Mouse (Mus musculus): ENCODE measurements at regions not wholly inside any gene's neighbourhood (a gene's known extent, or its start where the extent isn't known, plus 50 kb on each side); places are given as distances from the start of the nearest gene placed in this dataset.

GRCm38 (mm10) chr10:126599686-126600085 is 301.5 kb downstream of the Atp23 start:
- Histone ChIP-seq H3K9ac (ENCODE audit: control insufficient read depth, low read depth, low read length, poor library complexity, severe bottlenecking) (no peak overlapping the region), H3K9me3 (replicated peaks; ENCODE audit: insufficient read depth, low read length) (no peaks in the 10 kb centered on the region), H3K4me3 (ENCODE audit: control insufficient read depth in 1 of 2, insufficient read depth in 1 of 2, low read depth in 2 of 2, low read length in 2 of 2) (no peak overlapping the region), H3K4me1 (ENCODE audit: control insufficient read depth in 1 of 2, insufficient read depth in 2 of 2, low read length in 2 of 2) (no peaks in the 10 kb centered on the region), H3K36me3 (ENCODE audit: control insufficient read depth in 1 of 2, insufficient read depth in 2 of 2, low read length in 2 of 2) (no peaks in the 10 kb centered on the region), H3K79me2 (ENCODE audit: control insufficient read depth, insufficient read depth, low read length, poor library complexity) (no peaks in the 10 kb centered on the region), H3K27me3 (ENCODE audit: control insufficient read depth in 1 of 2, insufficient read depth in 2 of 2, low read length in 2 of 2) (no peaks in the 10 kb centered on the region), H3K27ac (ENCODE audit: control insufficient read depth, low read depth, low read length) (no peak overlapping the region)
- DNase-seq (ENCODE audit: low read depth, low spot score), result no peak
- TF ChIP-seq ELF1 (IDR thresholded peaks at IDR 0.05; ENCODE audit: low read depth, low read length) (no peak), UBTF (IDR thresholded peaks at IDR 0.05; ENCODE audit: borderline replicate concordance, insufficient read depth, low read depth, low read length) (no peak), NELFE (IDR thresholded peaks at IDR 0.05; ENCODE audit: low read depth, low read length) (no peak), KAT2A (conservative IDR thresholded peaks at IDR 0.05; ENCODE audit: low read depth, low read length) (no peak), ZMIZ1 (IDR thresholded peaks at IDR 0.05; ENCODE audit: low read depth, low read length) (no peak), CHD1 (IDR thresholded peaks at IDR 0.05; ENCODE audit: low read depth, low read length) (no peak), POLR2A (IDR thresholded peaks at IDR 0.05; ENCODE audit: control insufficient read depth in 1 of 2, insufficient read depth in 1 of 2, low read depth in 1 of 2, low read length in 2 of 2, poor library complexity in 1 of 2) (no peak), HCFC1 (IDR thresholded peaks at IDR 0.05; ENCODE audit: low read depth, low read length) (no peak), NRF1 (IDR thresholded peaks at IDR 0.05; ENCODE audit: insufficient read depth, low read depth, low read length, poor library complexity, severe bottlenecking) (no peak), MYB (IDR thresholded peaks at IDR 0.05; ENCODE audit: low read depth, low read length) (no peak), JUND (IDR thresholded peaks at IDR 0.05; ENCODE audit: low read depth, low read length) (no peak), ZC3H11A (IDR thresholded peaks at IDR 0.05; ENCODE audit: low read depth, low read length) (no peak), MAX (IDR thresholded peaks at IDR 0.05; ENCODE audit: low read length) (no peak)

- Histone ChIP-seq H3K4me3 (ENCODE audit: control insufficient read depth in 1 of 2, insufficient read depth in 1 of 2, low read depth in 2 of 2, low read length in 2 of 2) (no peak overlapping the region), H3K4me1 (ENCODE audit: control insufficient read depth in 1 of 2, insufficient read depth in 2 of 2, low read length in 2 of 2) (no peaks in the 10 kb centered on the region), H3K9me3 (replicated peaks; ENCODE audit: insufficient read depth, low read length) (no peaks in the 10 kb centered on the region), H3K79me2 (ENCODE audit: control insufficient read depth, insufficient read depth, low read length, poor library complexity) (no peaks in the 10 kb centered on the region), H3K27me3 (ENCODE audit: control insufficient read depth in 1 of 2, insufficient read depth in 2 of 2, low read length in 2 of 2) (no peaks in the 10 kb centered on the region), H3K27ac (ENCODE audit: control insufficient read depth, low read depth, low read length) (no peak overlapping the region), H3K9ac (ENCODE audit: control insufficient read depth, low read depth, low read length, poor library complexity, severe bottlenecking) (no peak overlapping the region), H3K36me3 (ENCODE audit: control insufficient read depth in 1 of 2, insufficient read depth in 2 of 2, low read length in 2 of 2) (no peaks in the 10 kb centered on the region)
- DNase-seq (ENCODE audit: low read depth, low spot score), result no peak
- TF ChIP-seq USF1 (IDR thresholded peaks at IDR 0.05; ENCODE audit: low read depth, low read length) (no peak), ZMIZ1 (IDR thresholded peaks at IDR 0.05; ENCODE audit: low read depth, low read length) (no peak), CTCF (IDR thresholded peaks at IDR 0.05 in 2 of 3, conservative IDR thresholded peaks at IDR 0.05 in 1 of 3; ENCODE audit: control insufficient read depth in 1 of 3, insufficient read depth in 1 of 3, low read depth in 2 of 3, low read length in 3 of 3, poor library complexity in 1 of 3, severe bottlenecking in 1 of 3) (no peak), USF2 (IDR thresholded peaks at IDR 0.05; ENCODE audit: borderline replicate concordance in 1 of 2, insufficient read depth in 1 of 2, low read depth in 1 of 2, low read length in 2 of 2) (no peak), POLR2AphosphoS5 (IDR thresholded peaks at IDR 0.05; ENCODE audit: borderline replicate concordance, low read depth, low read length) (no peak), NRF1 (IDR thresholded peaks at IDR 0.05; ENCODE audit: insufficient read depth, low read depth, low read length, poor library complexity, severe bottlenecking) (no peak), JUND (IDR thresholded peaks at IDR 0.05; ENCODE audit: low read depth, low read length) (no peak), TCF12 (IDR thresholded peaks at IDR 0.05; ENCODE audit: low read depth, low read length) (no peak), MAFK (IDR thresholded peaks at IDR 0.05; ENCODE audit: borderline replicate concordance, low read depth, low read length) (no peak), BHLHE40 (IDR thresholded peaks at IDR 0.05; ENCODE audit: borderline replicate concordance, low read depth, low read length) (no peak), GATA1 (IDR thresholded peaks at IDR 0.05; ENCODE audit: low read depth, low read length) (no peak), RCOR1 (IDR thresholded peaks at IDR 0.05; ENCODE audit: low read depth, low read length) (no peak), KAT2A (conservative IDR thresholded peaks at IDR 0.05; ENCODE audit: low read depth, low read length) (no peak), POLR2A (IDR thresholded peaks at IDR 0.05; ENCODE audit: control insufficient read depth in 1 of 2, insufficient read depth in 1 of 2, low read depth in 1 of 2, low read length in 2 of 2, poor library complexity in 1 of 2) (no peak), POLR2AphosphoS2 (IDR thresholded peaks at IDR 0.05; ENCODE audit: low read length) (no peak)
Measured at GRCm38 (mm10) chr10:126568155-126568554, 333.0 kb downstream of the Atp23 start.

All from MEL (cell line).